Mouse (Mus musculus): ENCODE data around the gene Kcnk6. TPM values are rescaled to one million over a fixed set of nuclear protein-coding genes. Genes with fewer than 3 reads are reported as not detected.

Kcnk6 gene
- polyA plus RNA-seq, 1 experiment from 2014 or later: 1.6 TPM

DNA sequence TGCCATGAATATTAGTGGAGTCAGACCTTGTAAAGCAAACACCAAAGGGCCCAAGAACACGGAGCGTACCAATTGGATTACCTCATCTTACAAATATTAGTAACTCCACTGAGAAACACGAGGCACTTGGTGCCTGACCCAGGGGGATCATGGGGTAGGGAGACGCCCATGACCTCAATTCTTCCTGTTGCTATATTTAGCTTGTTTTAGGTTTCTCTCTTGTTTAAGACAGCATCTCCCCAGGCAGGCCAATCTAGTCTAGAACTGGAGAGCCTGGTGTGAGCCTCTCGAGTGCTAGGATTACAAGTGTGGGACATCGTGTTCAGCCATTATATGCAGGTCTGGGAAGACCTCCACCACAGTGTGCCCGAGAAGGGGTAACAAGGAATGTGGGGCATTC lies 53.0 kb downstream of the Kcnk6 start:
- Histone ChIP-seq H3K27me3 (peaks cover 14% of the 10 kb centered on the region), H3K9me3 (replicated peaks) (no peaks in the 10 kb centered on the region), H3K36me3 (peaks cover 29% of the 10 kb centered on the region), H3K4me2 (replicated peaks) (peak overlapping the region; percentile 82), H3K9ac (peak overlapping the region; percentile 72; the same call in 1 of the 2 replicates), H3K27ac (no peak overlapping the region), H3K4me3 (peak overlapping the region; percentile 63), H3K4me1 (peaks cover 21% of the 10 kb centered on the region)
- WGBS: 61% methylated on average over 7 of the region's 7 CpGs
- no peak for ATAC-seq (ENCODE audit: low FRiP score)

DNA sequence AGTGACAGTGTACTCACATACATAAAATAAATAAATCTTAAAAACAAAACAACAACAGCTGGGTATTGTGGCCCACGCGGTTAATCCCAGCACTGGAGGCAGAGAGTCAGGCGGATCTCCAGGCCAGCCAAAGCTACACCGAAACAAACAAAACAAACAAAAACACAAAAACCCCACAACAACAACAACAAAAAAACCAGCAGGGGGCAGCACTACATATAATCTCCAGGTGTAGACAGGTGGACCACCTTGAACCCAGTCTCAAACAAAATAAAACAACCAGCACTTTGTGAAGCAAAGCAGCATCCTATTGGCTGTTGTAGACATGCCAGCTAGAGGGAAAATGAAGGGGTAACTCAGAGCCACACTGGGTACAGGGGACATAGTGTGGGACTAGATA lies 54.2 kb downstream of the Kcnk6 start:
- H3K36me3 ChIP-seq: peaks cover 40% of the 10 kb centered on the region
- H3K4me2 ChIP-seq (replicated peaks): 0 out of 2 replicates have a peak overlapping the region, but pooled peaks have one; percentile 8
- H3K9me3 ChIP-seq (replicated peaks): no peaks in the 10 kb centered on the region
- no peak for ATAC-seq (ENCODE audit: low FRiP score)
- no peak overlapping the region for H3K27ac ChIP-seq
- 89% methylated on average over 4 of the region's 4 CpGs for WGBS
- peaks cover 22% of the 10 kb centered on the region for H3K4me1 ChIP-seq
- peaks cover 27% of the 10 kb centered on the region for H3K27me3 ChIP-seq
- H3K9ac ChIP-seq: no peak overlapping the region
- no peak overlapping the region for H3K4me3 ChIP-seq

DNA sequence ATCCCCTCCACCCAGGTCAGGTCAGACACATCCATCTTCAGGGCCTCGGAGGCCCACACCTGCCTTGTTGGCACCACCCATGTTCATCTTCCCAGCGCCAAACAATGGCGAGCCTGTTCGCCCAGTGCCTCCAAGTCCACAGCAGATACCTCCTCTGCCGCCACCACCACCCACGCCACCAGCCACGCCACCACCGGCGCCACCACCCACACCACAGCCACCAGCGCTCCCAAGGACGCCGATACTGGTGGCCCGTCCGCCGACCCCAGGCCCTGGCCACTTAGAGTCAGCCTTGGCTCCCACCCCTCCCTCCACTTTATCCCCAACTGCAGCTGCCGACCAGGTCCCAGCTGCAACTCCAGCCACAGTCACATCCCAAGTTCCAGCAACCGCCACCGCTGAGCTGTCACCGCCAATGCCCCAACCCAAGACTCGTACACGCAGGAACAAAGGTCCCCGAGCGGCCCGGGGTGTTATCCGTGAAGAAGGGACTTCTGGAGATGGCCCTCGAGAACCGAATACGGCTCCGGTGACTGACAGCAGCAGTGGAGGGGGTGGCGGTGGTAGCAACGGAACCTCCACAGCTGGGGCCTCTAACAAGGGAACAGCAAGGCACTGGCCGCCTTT lies 59.8 kb downstream of the Kcnk6 start:
- WGBS: 28% methylated on average over 32 of the region's 32 CpGs
- Histone ChIP-seq H3K4me2 (replicated peaks) (no peak overlapping the region), H3K4me1 (peaks cover 45% of the 10 kb centered on the region), H3K9me3 (replicated peaks) (no peaks in the 10 kb centered on the region), H3K27me3 (peaks cover 58% of the 10 kb centered on the region), H3K9ac (no peak overlapping the region), H3K27ac (no peak overlapping the region), H3K4me3 (no peak overlapping the region), H3K36me3 (peaks cover 40% of the 10 kb centered on the region)
- ATAC-seq (ENCODE audit: low FRiP score): no peak

Other genes starting within 250 kb of the Kcnk6 start
- 5.2 and 5.7 TPM in 2 replicates for gene Ryr1, start 107.3 kb downstream of the Kcnk6 start, polyA plus RNA-seq (2016; fragmentation: Nextera tagmentation; extraction: Ambion mirVana)
- 0.46 and 1.1 TPM in 2 replicates for gene Rasgrp4, start 97.7 kb downstream of the Kcnk6 start, polyA plus RNA-seq (2016; fragmentation: Nextera tagmentation; extraction: Ambion mirVana)
- gene Fam98c, start 76.3 kb downstream of the Kcnk6 start, polyA plus RNA-seq (2016; fragmentation: Nextera tagmentation; extraction: Ambion mirVana): 20.0 and 21.7 TPM in 2 replicates
- 0.46 and 0.56 TPM in 2 replicates for gene Ggn, start 62.3 kb downstream of the Kcnk6 start, polyA plus RNA-seq (2016; fragmentation: Nextera tagmentation; extraction: Ambion mirVana)
- 5.9 and 6.4 TPM in 2 replicates for gene Spred3, start 62.1 kb downstream of the Kcnk6 start, polyA plus RNA-seq (2016; fragmentation: Nextera tagmentation; extraction: Ambion mirVana)
- 285 and 288 TPM in 2 replicates for gene Psmd8, start 51.8 kb downstream of the Kcnk6 start, polyA plus RNA-seq (2016; fragmentation: Nextera tagmentation; extraction: Ambion mirVana)
- 0.72 and 1.0 TPM in 2 replicates for gene Catsperg1, start 18.5 kb downstream of the Kcnk6 start, polyA plus RNA-seq (2016; fragmentation: Nextera tagmentation; extraction: Ambion mirVana)
- 81.9 and 83.4 TPM in 2 replicates for gene Yif1b, start 5.8 kb upstream of the Kcnk6 start, polyA plus RNA-seq (2016; fragmentation: Nextera tagmentation; extraction: Ambion mirVana)
- 1.8 and 2.4 TPM in 2 replicates for gene 2200002D01Rik, start 16.0 kb upstream of the Kcnk6 start, polyA plus RNA-seq (2016; fragmentation: Nextera tagmentation; extraction: Ambion mirVana)
- gene Spint2, start 49.4 kb upstream of the Kcnk6 start, polyA plus RNA-seq (2016; fragmentation: Nextera tagmentation; extraction: Ambion mirVana): 42.6 and 63.3 TPM in 2 replicates
- gene Ppp1r14a, start 56.8 kb upstream of the Kcnk6 start, polyA plus RNA-seq (2016; fragmentation: Nextera tagmentation; extraction: Ambion mirVana): 20.8 and 22.4 TPM in 2 replicates
- gene Dpf1, start 71.4 kb upstream of the Kcnk6 start, polyA plus RNA-seq (2016; fragmentation: Nextera tagmentation; extraction: Ambion mirVana): 102 and 110 TPM in 2 replicates